Mouse (Mus musculus) intestine, postnatal 0 days (tissue): Measurements from ENCODE around the gene Mybbp1a. TPM values are rescaled to one million over a fixed set of nuclear protein-coding genes. Genes with fewer than 3 reads are reported as not detected.

Experiments
- ATAC-seq: fragments of 200-750 bp; cut with Nextera tagmentation; 2 replicates; pipeline ENCODE4 v1.8.0; 2017; ENCODE audit warnings: mild to moderate bottlenecking, moderate TSS enrichment, moderate library complexity
- H3K27ac ChIP-seq: fragments of 300-500 bp; sonication (generic); 2 replicates; pipeline ENCODE4 v1.5.1; 2014; ENCODE audit warnings: mild to moderate bottlenecking, low read depth, low read length, moderate library complexity
- H3K27me3 ChIP-seq: fragments of 300-500 bp; sonication (generic); replicated peaks from 2 replicates; pipeline ENCODE4 v1.6.1; 2014; ENCODE audit warnings: low read length, mixed read lengths; ENCODE audit not compliant: control insufficient read depth, insufficient read depth
- H3K36me3 ChIP-seq: fragments of 300-500 bp; sonication (generic); 2 replicates; pipeline ENCODE4 v1.6.1; 2014; ENCODE audit warnings: mild to moderate bottlenecking, moderate library complexity; ENCODE audit not compliant: control insufficient read depth, insufficient read depth
- H3K4me1 ChIP-seq: fragments of 300-500 bp; sonication (generic); replicated peaks from 2 replicates; pipeline ENCODE4 v1.6.1; 2014; ENCODE audit warnings: antibody characterized with exemption, low read length, mixed read lengths; ENCODE audit not compliant: control insufficient read depth, insufficient read depth
- H3K4me2 ChIP-seq: fragments of 300-500 bp; sonication (generic); replicated peaks from 2 replicates; pipeline ENCODE4 v1.6.1; 2014; ENCODE audit warnings: low read depth, mild to moderate bottlenecking, moderate library complexity
- H3K4me3 ChIP-seq: fragments of 300-500 bp; sonication (generic); 2 replicates; pipeline ENCODE4 v1.5.1; 2014; ENCODE audit warnings: low read depth, low read length
- H3K9ac ChIP-seq: fragments of 300-500 bp; sonication (generic); 2 replicates; pipeline ENCODE4 v1.6.1; 2014; ENCODE audit warnings: mild to moderate bottlenecking, low read depth, low read length
- H3K9me3 ChIP-seq: fragments of 300-500 bp; sonication (generic); 2 replicates; pipeline ENCODE4 v1.6.1; 2016; ENCODE audit warnings: mixed run types; ENCODE audit not compliant: control insufficient read depth
- CTCF ChIP-seq: sonication (generic); IDR thresholded peaks from 2 replicates; pipeline ENCODE4 v1.5.1; 2016; ENCODE audit warnings: low read depth, mild to moderate bottlenecking, control low read depth, antibody characterized with exemption, moderate library complexity
- WGBS: fragments of 180-500 bp; shearing (Covaris S2); extraction: QIAGEN DNeasy Blood & Tissue Kit; methylation state at CpG from one replicate; pipeline ENCODE4 v1.1.7; 2014; 5-methylcytosine and 5-hydroxymethylcytosine counted together
- polyA plus RNA-seq: library from polyadenylated mRNA; unstranded; fragments of >200 nt; fragmentation: Nextera tagmentation; extraction: Ambion mirVana; gene quantifications from 2 replicates; pipeline ENCODE4 v1.2.1, GENCODE M21; 2015

Gene Mybbp1a
- polyA plus RNA-seq, 1 experiment from 2014 or later: 40.7 TPM

GRCm38 (mm10) chr11:72476074-72476625 is 35.0 kb downstream of the Mybbp1a start:
- TF ChIP-seq CTCF: no peak
- 61% methylated on average over 7 of the region's 7 CpGs for WGBS
- Histone ChIP-seq H3K4me1 (peaks cover 6% of the 10 kb centered on the region), H3K9me3 (no peaks in the 10 kb centered on the region), H3K4me3 (no peak overlapping the region), H3K27ac (peak overlapping the region; percentile 79), H3K36me3 (0 out of 2 replicates have a peak, but pooled peaks cover 3% of the 10 kb centered on the region), H3K27me3 (no peaks in the 10 kb centered on the region), H3K9ac (no peak overlapping the region), H3K4me2 (no peak overlapping the region)
- ATAC-seq: no peak

DNA sequence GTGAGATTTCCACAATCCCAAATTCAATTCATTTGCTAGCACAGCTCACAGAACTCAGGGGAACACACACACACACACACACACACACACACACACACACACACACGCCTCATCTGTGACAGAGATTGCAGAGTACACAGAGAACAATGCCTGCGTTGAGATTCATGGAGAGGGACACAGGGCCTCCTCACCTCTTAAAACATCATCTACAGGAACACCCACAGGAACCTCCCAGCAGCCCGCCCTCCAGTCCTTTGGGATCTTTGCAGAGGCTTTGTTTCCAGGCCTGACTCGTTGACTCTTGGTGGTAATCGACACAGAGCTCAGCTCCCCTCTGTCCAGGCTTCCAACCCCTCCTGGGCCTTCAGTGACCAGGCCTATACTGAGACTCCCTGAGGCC is 36.0 kb downstream of the Mybbp1a start:
- H3K9ac ChIP-seq: no peak overlapping the region
- no peaks in the 10 kb centered on the region for H3K36me3 ChIP-seq
- TF ChIP-seq CTCF: no peak
- H3K4me2 ChIP-seq: no peak overlapping the region
- WGBS: 24% methylated on average over 5 of the region's 5 CpGs
- no peaks in the 10 kb centered on the region for H3K27me3 ChIP-seq
- no peaks in the 10 kb centered on the region for H3K9me3 ChIP-seq
- ATAC-seq: no peak
- H3K4me1 ChIP-seq: peaks cover 6% of the 10 kb centered on the region
- no peak overlapping the region for H3K4me3 ChIP-seq
- no peak overlapping the region; the same call in 1 of the 2 replicates for H3K27ac ChIP-seq

- no peak for ATAC-seq
- H3K9ac ChIP-seq: no peak overlapping the region
These were observed 36.5 kb downstream of the Mybbp1a start for GRCm38 (mm10) chr11:72477653-72478052.

GRCm38 (mm10) chr11:72478228-72478627 is 37.1 kb downstream of the Mybbp1a start:
- Histone ChIP-seq H3K4me1 (peaks cover 3% of the 10 kb centered on the region), H3K4me3 (no peak overlapping the region), H3K9ac (no peak overlapping the region), H3K9me3 (no peaks in the 10 kb centered on the region), H3K4me2 (no peak overlapping the region), H3K27ac (no peak overlapping the region), H3K36me3 (no peaks in the 10 kb centered on the region), H3K27me3 (no peaks in the 10 kb centered on the region)
- ATAC-seq: no peak
- no peak for TF ChIP-seq CTCF
- 79% methylated on average over 6 of the region's 6 CpGs for WGBS

More at GRCm38 (mm10) chr11:72477653-72478052, 36.5 kb downstream of the Mybbp1a start:
- no peaks in the 10 kb centered on the region for H3K36me3 ChIP-seq
- no peak for TF ChIP-seq CTCF
- no peaks in the 10 kb centered on the region for H3K9me3 ChIP-seq
- peaks cover 6% of the 10 kb centered on the region for H3K4me1 ChIP-seq
- H3K27me3 ChIP-seq: no peaks in the 10 kb centered on the region
- H3K4me3 ChIP-seq: no peak overlapping the region
- H3K27ac ChIP-seq: no peak overlapping the region
- WGBS: 90% methylated on average over 1 of the region's 1 CpGs
- no peak overlapping the region for H3K4me2 ChIP-seq

- WGBS: 75% methylated on average over 2 of the region's 2 CpGs
These were observed 38.3 kb downstream of the Mybbp1a start for GRCm38 (mm10) chr11:72479499-72479898.

DNA sequence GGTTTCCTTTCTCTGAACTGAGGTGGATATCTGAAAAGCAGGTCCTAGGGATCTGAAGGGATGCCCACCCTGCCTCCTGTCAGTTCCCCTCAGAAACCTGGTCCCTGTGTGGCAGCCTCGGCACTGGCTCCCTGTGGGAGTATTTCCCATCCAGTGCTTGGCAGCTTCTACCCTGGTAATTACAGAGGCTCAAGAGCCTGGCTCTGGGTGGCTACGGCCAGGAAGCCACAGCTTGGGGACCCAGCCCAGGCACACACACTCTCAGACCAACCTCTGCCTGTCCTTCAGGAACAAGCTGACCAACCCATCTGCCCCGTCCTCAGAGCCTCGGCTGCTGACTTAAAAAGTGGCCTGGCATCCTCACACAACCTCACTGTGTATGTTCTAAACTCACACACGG is 40.2 kb downstream of the Mybbp1a start:
- ATAC-seq: no peak

More at GRCm38 (mm10) chr11:72479499-72479898, 38.3 kb downstream of the Mybbp1a start:
- no peaks in the 10 kb centered on the region for H3K9me3 ChIP-seq
- H3K4me3 ChIP-seq: no peak overlapping the region
- H3K27me3 ChIP-seq: no peaks in the 10 kb centered on the region
- H3K4me2 ChIP-seq: no peak overlapping the region
- no peaks in the 10 kb centered on the region for H3K36me3 ChIP-seq
- H3K27ac ChIP-seq: no peak overlapping the region
- no peak overlapping the region for H3K9ac ChIP-seq
- H3K4me1 ChIP-seq: no peaks in the 10 kb centered on the region; the same call in none of the 2 replicates
- no peak for TF ChIP-seq CTCF
- no peak for ATAC-seq

More for the DNA sequence above, 40.2 kb downstream of the Mybbp1a start:
- H3K27ac ChIP-seq: no peak overlapping the region
- 70% methylated on average over 5 of the region's 5 CpGs for WGBS
- TF ChIP-seq CTCF: no peak
- H3K9ac ChIP-seq: no peak overlapping the region
- no peaks in the 10 kb centered on the region; the same call in 1 of the 2 replicates for H3K4me1 ChIP-seq
- no peak overlapping the region for H3K4me2 ChIP-seq
- no peaks in the 10 kb centered on the region for H3K9me3 ChIP-seq
- H3K27me3 ChIP-seq: no peaks in the 10 kb centered on the region
- H3K4me3 ChIP-seq: no peak overlapping the region
- no peaks in the 10 kb centered on the region for H3K36me3 ChIP-seq
